Mouse (Mus musculus): ENCODE measurements around the gene Capn13. TPM values are rescaled to one million over a fixed set of nuclear protein-coding genes. Genes with fewer than 3 reads are reported as not detected.
A peak's percentile ranks its signal among the peaks of the same experiment; 100 is the strongest.
"Not testable (repeated sequence)": the region's sequence is repeated elsewhere in the genome, so short reads cannot be mapped to it uniquely, and the experiment has no call there.

Capn13 gene
- polyA plus RNA-seq, 1 experiment from 2014 or later = 0.05 TPM

GRCm38 (mm10) chr17:73271797-73272600, 128.7 kb downstream of the Capn13 start:
- Histone ChIP-seq H3K4me1 (replicated peaks) (no peaks in the 10 kb centered on the region), H3K4me2 (no peak overlapping the region), H3K9me3 (replicated peaks) (no peaks in the 10 kb centered on the region), H3K9ac (no peak overlapping the region), H3K27ac (no peak overlapping the region), H3K4me3 (no peak overlapping the region), H3K36me3 (no peaks in the 10 kb centered on the region), H3K27me3 (no peaks in the 10 kb centered on the region)
- 88% methylated on average over 7 of the region's 7 CpGs for WGBS
- no peak for ATAC-seq (replicated peaks; ENCODE audit: insufficient number of reproducible peaks, insufficient read depth, low FRiP score, low read depth)

- 61% methylated on average over 15 of the region's 15 CpGs for WGBS
- no peak overlapping the region for H3K9ac ChIP-seq
Measured at GRCm38 (mm10) chr17:73270871-73271796, 129.5 kb downstream of the Capn13 start.

GRCm38 (mm10) chr17:73263077-73263501, 137.6 kb downstream of the Capn13 start:
- no peak overlapping the region for H3K27ac ChIP-seq
- peaks cover 12% of the 10 kb centered on the region; the same call in 1 of the 2 replicates for H3K4me1 ChIP-seq (replicated peaks)
- no peak overlapping the region for H3K4me3 ChIP-seq
- H3K27me3 ChIP-seq = no peaks in the 10 kb centered on the region
- H3K4me2 ChIP-seq = no peak overlapping the region
- no peak overlapping the region for H3K9ac ChIP-seq
- no peaks in the 10 kb centered on the region for H3K36me3 ChIP-seq
- peak; percentile 43; the same call in 1 of the 2 replicates for ATAC-seq (replicated peaks; ENCODE audit: insufficient number of reproducible peaks, insufficient read depth, low FRiP score, low read depth)
- 42% methylated on average over 8 of the region's 8 CpGs for WGBS
- H3K9me3 ChIP-seq (replicated peaks) = no peaks in the 10 kb centered on the region

More at GRCm38 (mm10) chr17:73270871-73271796, 129.5 kb downstream of the Capn13 start:
- Histone ChIP-seq H3K36me3 (no peaks in the 10 kb centered on the region), H3K4me2 (no peak overlapping the region), H3K27ac (no peak overlapping the region), H3K4me1 (replicated peaks) (peaks cover 1% of the 10 kb centered on the region; the same call in 1 of the 2 replicates), H3K4me3 (no peak overlapping the region), H3K27me3 (no peaks in the 10 kb centered on the region), H3K9me3 (replicated peaks) (no peaks in the 10 kb centered on the region)
- ATAC-seq (replicated peaks; ENCODE audit: insufficient number of reproducible peaks, insufficient read depth, low FRiP score, low read depth) = no peak

- no peak overlapping the region for H3K4me2 ChIP-seq
- H3K9me3 ChIP-seq (replicated peaks) = no peaks in the 10 kb centered on the region
- no peak overlapping the region for H3K9ac ChIP-seq
- peaks cover 12% of the 10 kb centered on the region; the same call in 1 of the 2 replicates for H3K4me1 ChIP-seq (replicated peaks)
- no peaks in the 10 kb centered on the region for H3K36me3 ChIP-seq
- H3K27ac ChIP-seq = no peak overlapping the region
- ATAC-seq (replicated peaks; ENCODE audit: insufficient number of reproducible peaks, insufficient read depth, low FRiP score, low read depth) = no peak
- no peaks in the 10 kb centered on the region for H3K27me3 ChIP-seq
- no peak overlapping the region for H3K4me3 ChIP-seq
- WGBS = 90% methylated on average over 2 of the region's 2 CpGs
Measured at GRCm38 (mm10) chr17:73262558-73262957, 138.1 kb downstream of the Capn13 start.

- not testable (repeated sequence) for H3K27ac ChIP-seq; H3K9ac ChIP-seq; H3K27me3 ChIP-seq; ATAC-seq (replicated peaks; ENCODE audit: insufficient number of reproducible peaks, insufficient read depth, low FRiP score, low read depth); H3K4me3 ChIP-seq; H3K4me2 ChIP-seq; H3K4me1 ChIP-seq (replicated peaks); H3K9me3 ChIP-seq (replicated peaks); H3K36me3 ChIP-seq
- WGBS = 87% methylated on average over 5 of the region's 5 CpGs
Measured at GRCm38 (mm10) chr17:73259258-73259657, 141.4 kb downstream of the Capn13 start.

- no peak for ATAC-seq (replicated peaks; ENCODE audit: insufficient number of reproducible peaks, insufficient read depth, low FRiP score, low read depth)
- Histone ChIP-seq H3K36me3 (no peaks in the 10 kb centered on the region), H3K4me1 (replicated peaks) (peaks cover 11% of the 10 kb centered on the region; the same call in 1 of the 2 replicates), H3K9me3 (replicated peaks) (no peaks in the 10 kb centered on the region), H3K4me2 (no peak overlapping the region), H3K9ac (no peak overlapping the region), H3K27me3 (no peaks in the 10 kb centered on the region), H3K27ac (no peak overlapping the region), H3K4me3 (no peak overlapping the region)
- WGBS = 41% methylated on average over 12 of the region's 12 CpGs
Measured at GRCm38 (mm10) chr17:73258620-73259019, 142.0 kb downstream of the Capn13 start.
